Mouse (Mus musculus): ENCODE results near the gene Ltbp2.

DNA sequence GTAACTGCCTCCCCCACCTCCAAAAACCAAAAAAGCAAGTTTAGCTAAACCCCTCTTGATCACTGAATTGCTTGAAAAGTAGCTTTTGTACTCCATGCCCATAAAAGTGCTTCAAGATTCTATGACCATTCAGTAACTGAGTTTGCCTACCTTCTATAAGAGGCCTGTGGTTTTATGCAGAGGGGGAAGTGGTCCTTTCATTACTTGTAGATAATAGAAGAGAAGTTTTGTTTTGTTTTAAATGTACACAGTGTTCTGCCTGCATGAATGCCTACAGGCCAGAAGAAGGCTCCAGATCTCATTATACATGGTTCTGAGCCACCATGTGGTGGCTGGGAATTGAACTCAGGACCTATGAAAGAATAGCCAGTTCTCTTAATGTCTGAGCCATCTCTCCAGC, 100.1 kb downstream of the Ltbp2 start:
- TF ChIP-seq POLR2A (IDR thresholded peaks at IDR 0.05; ENCODE audit: borderline replicate concordance, control insufficient read depth, low read depth, low read length) (no peak), CTCF (IDR thresholded peaks at IDR 0.05; ENCODE audit: control insufficient read depth, insufficient read depth, low read length) (no peak)
